Mouse (Mus musculus) midbrain, embryonic 10.5 days (tissue): ENCODE measurements around the gene Tbpl1. TPM values are rescaled to one million over a fixed set of nuclear protein-coding genes. Genes with fewer than 3 reads are reported as not detected.

ENCODE experiments used
- DNase-seq: peaks from one replicate; pipeline ENCODE4 v3.0.0-alpha.2; 2017; ENCODE audit warnings: low spot score
- H3K27ac ChIP-seq: fragments of 300-500 bp; sonication (generic); replicated peaks from 2 replicates; pipeline ENCODE4 v1.5.1; 2016; ENCODE audit warnings: mild to moderate bottlenecking
- H3K27me3 ChIP-seq: fragments of 300-500 bp; sonication (generic); 2 replicates; pipeline ENCODE4 v1.6.1; 2016; ENCODE audit warnings: low read depth, mild to moderate bottlenecking; ENCODE audit not compliant: poor library complexity, severe bottlenecking
- H3K36me3 ChIP-seq: fragments of 300-500 bp; sonication (generic); 2 replicates; pipeline ENCODE4 v1.6.1; 2016; ENCODE audit warnings: mild to moderate bottlenecking, moderate library complexity
- H3K4me1 ChIP-seq: fragments of 300-500 bp; sonication (generic); 2 replicates; pipeline ENCODE4 v1.6.1; 2016
- H3K4me3 ChIP-seq: fragments of 300-500 bp; sonication (generic); 2 replicates; pipeline ENCODE4 v1.5.1; 2016; ENCODE audit warnings: mild to moderate bottlenecking, moderate library complexity
- H3K9me3 ChIP-seq: fragments of 300-500 bp; sonication (generic); replicated peaks from 2 replicates; pipeline ENCODE4 v1.6.1; 2016; ENCODE audit warnings: mild to moderate bottlenecking
- WGBS: fragments of 180-500 bp; shearing (Covaris S2); methylation state at CpG from one replicate; pipeline ENCODE4 v1.1.7; 2016; 5-methylcytosine and 5-hydroxymethylcytosine counted together
- polyA plus RNA-seq: library from polyadenylated mRNA; unstranded; fragments of >200 nt; fragmentation: Nextera tagmentation; extraction: Ambion mirVana; gene quantifications from 2 replicates; pipeline ENCODE4 v1.2.1, GENCODE M21; 2016

Tbpl1 gene
- polyA plus RNA-seq, 1 experiment from 2014 or later, result 107 TPM

- Histone ChIP-seq H3K27me3 (no peaks in the 10 kb centered on the region), H3K4me1 (0 out of 2 replicates have a peak, but pooled peaks cover 3% of the 10 kb centered on the region), H3K9me3 (no peaks in the 10 kb centered on the region), H3K36me3 (peaks cover 62% of the 10 kb centered on the region), H3K4me3 (no peak overlapping the region), H3K27ac (no peak overlapping the region)
- no peak for DNase-seq
- WGBS, result 89% methylated on average over 9 of the region's 9 CpGs
These were observed 31.0 kb downstream of the Tbpl1 start for GRCm38 (mm10) chr10:22700773-22701172.

GRCm38 (mm10) chr10:22699487-22700335 is 32.0 kb downstream of the Tbpl1 start:
- 84% methylated on average over 19 of the region's 19 CpGs for WGBS
- H3K4me3 ChIP-seq, result no peak overlapping the region
- H3K27ac ChIP-seq, result 0 out of 2 replicates have a peak overlapping the region, but pooled peaks have one; percentile 2
- no peak for DNase-seq
- peaks cover 52% of the 10 kb centered on the region for H3K36me3 ChIP-seq
- no peaks in the 10 kb centered on the region for H3K27me3 ChIP-seq
- H3K4me1 ChIP-seq, result 0 out of 2 replicates have a peak, but pooled peaks cover 3% of the 10 kb centered on the region
- H3K9me3 ChIP-seq, result no peaks in the 10 kb centered on the region

GRCm38 (mm10) chr10:22698158-22698953 is 33.4 kb downstream of the Tbpl1 start:
- WGBS, result 92% methylated on average over 9 of the region's 9 CpGs
- Histone ChIP-seq H3K9me3 (no peaks in the 10 kb centered on the region), H3K36me3 (peaks cover 39% of the 10 kb centered on the region), H3K27ac (no peak overlapping the region; the same call in 1 of the 2 replicates), H3K4me3 (no peak overlapping the region), H3K4me1 (0 out of 2 replicates have a peak, but pooled peaks cover 3% of the 10 kb centered on the region), H3K27me3 (no peaks in the 10 kb centered on the region)
- DNase-seq, result no peak

- 93% methylated on average over 7 of the region's 7 CpGs for WGBS
- Histone ChIP-seq H3K4me1 (0 out of 2 replicates have a peak, but pooled peaks cover 3% of the 10 kb centered on the region), H3K4me3 (no peak overlapping the region), H3K36me3 (peaks cover 27% of the 10 kb centered on the region), H3K9me3 (no peaks in the 10 kb centered on the region), H3K27ac (no peak overlapping the region), H3K27me3 (no peaks in the 10 kb centered on the region)
- DNase-seq, result no peak
These were observed 34.9 kb downstream of the Tbpl1 start for GRCm38 (mm10) chr10:22696864-22697263.

DNA sequence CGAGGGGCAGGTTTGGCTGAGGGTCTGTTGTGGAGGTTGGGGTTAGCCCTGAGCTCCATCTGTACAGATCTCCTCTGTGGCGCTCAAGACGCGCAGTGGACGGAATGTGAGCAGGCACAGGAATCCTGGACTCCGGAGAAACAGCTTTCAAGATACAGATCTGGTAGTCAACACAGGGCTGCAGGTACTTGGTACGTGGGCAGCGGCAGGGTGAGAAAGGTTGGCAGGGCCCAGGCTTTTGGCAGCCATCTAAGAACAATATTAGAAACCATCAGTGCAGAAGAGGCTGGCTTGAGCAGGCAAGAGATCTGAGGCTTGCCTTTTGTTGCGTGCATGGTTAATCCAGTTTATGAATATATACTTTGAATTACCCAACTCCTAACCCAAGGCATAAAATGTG is 35.5 kb downstream of the Tbpl1 start:
- WGBS, result 96% methylated on average over 9 of the region's 9 CpGs
- H3K4me1 ChIP-seq, result 0 out of 2 replicates have a peak, but pooled peaks cover 3% of the 10 kb centered on the region
- H3K9me3 ChIP-seq, result no peaks in the 10 kb centered on the region
- H3K27me3 ChIP-seq, result no peaks in the 10 kb centered on the region
- H3K36me3 ChIP-seq, result peaks cover 27% of the 10 kb centered on the region
- H3K27ac ChIP-seq, result no peak overlapping the region
- DNase-seq, result no peak
- no peak overlapping the region for H3K4me3 ChIP-seq

- 70% methylated on average over 13 of the region's 13 CpGs for WGBS
- no peaks in the 10 kb centered on the region for H3K36me3 ChIP-seq
- H3K27ac ChIP-seq, result no peak overlapping the region
- peaks cover 5% of the 10 kb centered on the region; the same call in 1 of the 2 replicates for H3K4me1 ChIP-seq
- peak; percentile 14 for DNase-seq
- no peaks in the 10 kb centered on the region for H3K27me3 ChIP-seq
- no peak overlapping the region for H3K4me3 ChIP-seq
- no peaks in the 10 kb centered on the region for H3K9me3 ChIP-seq
These were observed 55.7 kb downstream of the Tbpl1 start for GRCm38 (mm10) chr10:22675848-22676630.

- 90% methylated on average over 8 of the region's 8 CpGs for WGBS
- peaks cover 5% of the 10 kb centered on the region; the same call in 1 of the 2 replicates for H3K4me1 ChIP-seq
- H3K27ac ChIP-seq, result no peak overlapping the region
- H3K4me3 ChIP-seq, result no peak overlapping the region
- no peaks in the 10 kb centered on the region for H3K36me3 ChIP-seq
- no peaks in the 10 kb centered on the region for H3K9me3 ChIP-seq
- no peaks in the 10 kb centered on the region for H3K27me3 ChIP-seq
- DNase-seq, result no peak
These were observed 57.6 kb downstream of the Tbpl1 start for GRCm38 (mm10) chr10:22674176-22674575.

- 94% methylated on average over 13 of the region's 13 CpGs for WGBS
- DNase-seq, result no peak
- Histone ChIP-seq H3K9me3 (no peaks in the 10 kb centered on the region), H3K4me3 (no peak overlapping the region), H3K4me1 (no peaks in the 10 kb centered on the region), H3K27ac (no peak overlapping the region), H3K27me3 (no peaks in the 10 kb centered on the region), H3K36me3 (no peaks in the 10 kb centered on the region)
These were observed 63.2 kb downstream of the Tbpl1 start for GRCm38 (mm10) chr10:22668509-22668908.

- no peak overlapping the region for H3K27ac ChIP-seq
- 92% methylated on average over 5 of the region's 5 CpGs for WGBS
- H3K4me3 ChIP-seq, result no peak overlapping the region
- DNase-seq, result no peak
- peaks cover 17% of the 10 kb centered on the region for H3K4me1 ChIP-seq
- no peaks in the 10 kb centered on the region for H3K36me3 ChIP-seq
- H3K9me3 ChIP-seq, result no peaks in the 10 kb centered on the region
- H3K27me3 ChIP-seq, result no peaks in the 10 kb centered on the region
These were observed 71.3 kb downstream of the Tbpl1 start for GRCm38 (mm10) chr10:22660286-22661000.

DNA sequence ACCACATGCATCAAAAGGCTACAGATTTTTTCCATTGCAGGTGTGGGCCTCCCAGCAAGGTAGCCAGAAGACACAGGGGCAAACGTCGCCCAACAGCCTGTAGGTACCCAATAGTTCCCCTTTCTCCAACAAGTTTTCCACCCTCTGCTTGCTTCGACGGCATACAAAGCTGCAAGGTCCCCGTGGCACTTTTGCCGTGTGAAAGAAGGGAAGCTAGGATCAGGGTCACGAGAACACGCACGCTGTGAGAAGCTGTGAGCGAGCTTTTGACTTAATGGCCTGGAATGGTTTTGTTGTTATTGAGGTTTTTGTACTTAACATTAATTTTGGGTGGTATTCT is 72.4 kb downstream of the Tbpl1 start:
- no peak overlapping the region for H3K4me3 ChIP-seq
- peaks cover 17% of the 10 kb centered on the region for H3K4me1 ChIP-seq
- DNase-seq, result no peak
- 89% methylated on average over 10 of the region's 10 CpGs for WGBS
- no peaks in the 10 kb centered on the region for H3K9me3 ChIP-seq
- no peaks in the 10 kb centered on the region for H3K36me3 ChIP-seq
- H3K27ac ChIP-seq, result peak overlapping the region; percentile 63; the same call in 1 of the 2 replicates
- H3K27me3 ChIP-seq, result no peaks in the 10 kb centered on the region

- 54% methylated on average over 23 of the region's 23 CpGs for WGBS
- DNase-seq, result peak; percentile 38
- Histone ChIP-seq H3K27ac (peak overlapping the region; percentile 63), H3K27me3 (no peaks in the 10 kb centered on the region), H3K4me3 (peak overlapping the region; percentile 16; the same call in 1 of the 2 replicates), H3K36me3 (no peaks in the 10 kb centered on the region), H3K9me3 (no peaks in the 10 kb centered on the region), H3K4me1 (peaks cover 22% of the 10 kb centered on the region)
These were observed 73.0 kb downstream of the Tbpl1 start for GRCm38 (mm10) chr10:22658534-22659385.
